Mouse (Mus musculus) small intestine, adult 2 months (tissue): Measurements from ENCODE around the gene Anks4b.

Experiments
- CTCF ChIP-seq: fragments of 200-500 bp; IDR thresholded peaks from 2 replicates; pipeline ENCODE4 v1.5.1; 2012; ENCODE audit warnings: low read depth, mild to moderate bottlenecking, control low read depth, inconsistent platforms, low read length, moderate library complexity, mixed read lengths; ENCODE audit not compliant: insufficient replicate concordance, insufficient read length; ENCODE audit errors: extremely low read depth
- POLR2A ChIP-seq: fragments of 200-500 bp; IDR thresholded peaks from 2 replicates; pipeline ENCODE4 v1.6.1; 2012; ENCODE audit warnings: low read depth, mild to moderate bottlenecking, control low read depth, inconsistent platforms, low read length, moderate library complexity

DNA sequence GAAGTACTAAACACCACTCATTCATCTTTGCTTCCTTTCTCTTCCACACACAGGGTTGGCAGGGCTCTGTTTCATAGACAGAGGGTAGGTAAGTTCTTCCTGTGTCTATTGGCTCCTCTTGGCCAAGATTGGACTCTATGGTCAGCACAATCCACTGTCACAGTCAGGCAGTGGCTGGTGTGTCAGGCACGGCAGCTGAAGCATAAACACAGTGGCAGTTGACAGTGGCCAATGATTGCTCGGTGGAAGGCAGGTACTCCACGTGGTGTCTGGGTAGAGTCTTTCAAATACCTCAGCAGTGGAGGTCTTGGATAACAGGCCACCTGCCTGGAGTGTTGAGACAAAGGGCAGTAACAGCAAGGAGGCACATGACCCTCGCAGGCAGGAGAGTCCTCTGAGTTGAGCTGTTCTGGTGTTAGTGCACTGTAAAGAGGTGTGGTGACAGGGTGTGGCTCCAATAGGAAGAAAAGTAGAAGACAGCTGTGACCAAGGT is 15.5 kb upstream of the Anks4b start:
- TF ChIP-seq POLR2A (no peak; the same call in 1 of the 2 replicates), CTCF (no peak)
